Mouse (Mus musculus): ENCODE measurements around the gene Fen1.

DNA sequence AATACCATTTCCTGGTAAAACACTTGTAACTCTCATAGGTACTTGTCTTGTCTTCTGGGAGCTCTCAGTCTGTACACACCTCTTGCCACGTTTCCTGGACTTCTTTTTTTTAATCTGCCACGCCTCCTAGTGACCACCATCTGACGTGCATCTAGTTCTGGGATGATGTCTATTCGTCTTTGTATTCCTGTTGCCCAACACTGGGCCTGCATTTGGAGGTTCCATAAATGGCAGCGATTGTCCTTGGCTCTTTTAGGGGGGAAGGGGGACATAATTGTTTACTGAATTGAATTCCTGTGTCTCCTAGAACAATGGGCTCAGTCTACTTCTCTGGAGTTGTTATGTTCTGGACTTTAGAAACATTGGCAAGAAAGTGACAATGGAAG, 640 bp upstream of the Fen1 start:
- TF ChIP-seq CTCF (IDR thresholded peaks at IDR 0.05; ENCODE audit: insufficient read depth, low read length) (no peak), POLR2A (IDR thresholded peaks at IDR 0.05; ENCODE audit: borderline replicate concordance, extremely low read depth, low read depth, low read length) (no peak)

Measured in lung, adult 2 months (tissue).